Mouse (Mus musculus) limb, embryonic 15.5 days (tissue): ENCODE data around the gene Dao. TPM values are rescaled to one million over a fixed set of nuclear protein-coding genes. Genes with fewer than 3 reads are reported as not detected.

Experiments used
- ATAC-seq: fragments of 200-750 bp; cut with Nextera tagmentation; 2 replicates; pipeline ENCODE4 v1.8.0; 2017; ENCODE audit warnings: low read depth, moderate TSS enrichment; ENCODE audit not compliant: insufficient number of reproducible peaks, low FRiP score, low TSS enrichment
- H3K27ac ChIP-seq: fragments of 300-500 bp; sonication (generic); 2 replicates; pipeline ENCODE4 v1.5.1; 2015; ENCODE audit warnings: moderate library complexity, mild to moderate bottlenecking, inconsistent platforms
- H3K27me3 ChIP-seq: fragments of 300-500 bp; sonication (generic); 2 replicates; pipeline ENCODE4 v1.6.1; 2015; ENCODE audit warnings: inconsistent platforms
- H3K36me3 ChIP-seq: fragments of 300-500 bp; sonication (generic); 2 replicates; pipeline ENCODE4 v1.6.1; 2015; ENCODE audit warnings: inconsistent platforms
- H3K4me1 ChIP-seq: fragments of 300-500 bp; sonication (generic); 2 replicates; pipeline ENCODE4 v1.6.1; 2015; ENCODE audit warnings: inconsistent platforms
- H3K4me2 ChIP-seq: fragments of 300-500 bp; sonication (generic); 2 replicates; pipeline ENCODE4 v1.6.1; 2015; ENCODE audit warnings: mild to moderate bottlenecking, inconsistent platforms
- H3K4me3 ChIP-seq: fragments of 300-500 bp; sonication (generic); 2 replicates; pipeline ENCODE4 v1.5.1; 2015; ENCODE audit warnings: mild to moderate bottlenecking, inconsistent platforms
- H3K9ac ChIP-seq: fragments of 300-500 bp; sonication (generic); 2 replicates; pipeline ENCODE4 v1.6.1; 2015; ENCODE audit warnings: inconsistent platforms
- H3K9me3 ChIP-seq: fragments of 300-500 bp; sonication (generic); 2 replicates; pipeline ENCODE4 v1.6.1; 2016; ENCODE audit warnings: inconsistent platforms
- WGBS: fragments of 180-500 bp; shearing (Covaris S2); methylation state at CpG from one replicate; pipeline ENCODE4 v1.1.7; 2015; 5-methylcytosine and 5-hydroxymethylcytosine counted together
- polyA plus RNA-seq: library from polyadenylated mRNA; unstranded; fragments of >200 nt; fragmentation: Nextera tagmentation; extraction: Ambion mirVana; gene quantifications from 2 replicates; pipeline ENCODE4 v1.2.1, GENCODE M21; 2015

The Dao gene
- polyA plus RNA-seq, 1 experiment from 2014 or later: not detected

- 60% methylated on average over 5 of the region's 5 CpGs for WGBS
- Histone ChIP-seq H3K4me3 (no peak overlapping the region), H3K9me3 (no peaks in the 10 kb centered on the region), H3K4me2 (no peak overlapping the region), H3K9ac (no peak overlapping the region), H3K36me3 (no peaks in the 10 kb centered on the region), H3K27me3 (no peaks in the 10 kb centered on the region), H3K27ac (no peak overlapping the region), H3K4me1 (peaks cover 2% of the 10 kb centered on the region; the same call in 1 of the 2 replicates)
- no peak for ATAC-seq
Measured at GRCm38 (mm10) chr5:113999382-113999781, 4.1 kb upstream of the Dao start.

GRCm38 (mm10) chr5:114004573-114004972 is 1.1 kb downstream of the Dao start:
- Histone ChIP-seq H3K4me1 (no peaks in the 10 kb centered on the region), H3K9me3 (no peaks in the 10 kb centered on the region), H3K27ac (no peak overlapping the region), H3K4me3 (no peak overlapping the region), H3K36me3 (no peaks in the 10 kb centered on the region), H3K9ac (no peak overlapping the region), H3K27me3 (no peaks in the 10 kb centered on the region), H3K4me2 (no peak overlapping the region)
- WGBS: 76% methylated on average over 11 of the region's 11 CpGs
- ATAC-seq: no peak

DNA sequence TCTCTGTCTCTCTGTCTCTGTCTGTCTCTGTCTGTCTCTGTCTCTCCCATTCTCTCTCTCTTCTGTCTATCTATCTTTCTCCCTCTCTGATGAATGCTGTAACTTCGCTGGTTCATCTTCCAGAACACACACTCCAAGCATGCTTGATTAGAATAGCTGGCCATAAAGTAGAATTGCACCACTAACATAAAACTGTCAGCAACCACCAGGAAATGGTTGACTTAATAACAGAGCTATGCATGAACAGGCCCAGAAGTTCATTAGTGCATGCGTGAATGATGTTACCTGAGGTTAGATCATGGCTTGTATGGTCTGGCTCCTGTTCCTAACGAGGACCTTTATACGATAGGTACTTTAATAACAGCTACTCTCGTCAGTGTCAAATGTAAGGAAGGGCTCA is 1.6 kb downstream of the Dao start:
- no peak overlapping the region for H3K27ac ChIP-seq
- no peaks in the 10 kb centered on the region for H3K9me3 ChIP-seq
- no peak overlapping the region for H3K4me3 ChIP-seq
- no peak overlapping the region for H3K4me2 ChIP-seq
- 20% methylated on average over 5 of the region's 5 CpGs for WGBS
- ATAC-seq: no peak
- H3K36me3 ChIP-seq: no peaks in the 10 kb centered on the region
- H3K9ac ChIP-seq: no peak overlapping the region
- H3K27me3 ChIP-seq: no peaks in the 10 kb centered on the region
- no peaks in the 10 kb centered on the region for H3K4me1 ChIP-seq

- no peak overlapping the region for H3K9ac ChIP-seq
- H3K4me1 ChIP-seq: no peaks in the 10 kb centered on the region
- ATAC-seq: no peak
- H3K27ac ChIP-seq: no peak overlapping the region
- H3K36me3 ChIP-seq: no peaks in the 10 kb centered on the region
- H3K27me3 ChIP-seq: no peaks in the 10 kb centered on the region
- no peaks in the 10 kb centered on the region for H3K9me3 ChIP-seq
- no peak overlapping the region for H3K4me2 ChIP-seq
- no peak overlapping the region for H3K4me3 ChIP-seq
- WGBS: 70% methylated on average over 4 of the region's 4 CpGs
Measured at GRCm38 (mm10) chr5:114006974-114007373, 3.5 kb downstream of the Dao start.

GRCm38 (mm10) chr5:114007753-114008453 is 4.4 kb downstream of the Dao start:
- ATAC-seq: no peak
- Histone ChIP-seq H3K4me3 (no peak overlapping the region), H3K27ac (no peak overlapping the region), H3K27me3 (no peaks in the 10 kb centered on the region), H3K4me2 (no peak overlapping the region), H3K9me3 (no peaks in the 10 kb centered on the region), H3K4me1 (no peaks in the 10 kb centered on the region), H3K9ac (no peak overlapping the region), H3K36me3 (no peaks in the 10 kb centered on the region)
- 77% methylated on average over 12 of the region's 12 CpGs for WGBS

DNA sequence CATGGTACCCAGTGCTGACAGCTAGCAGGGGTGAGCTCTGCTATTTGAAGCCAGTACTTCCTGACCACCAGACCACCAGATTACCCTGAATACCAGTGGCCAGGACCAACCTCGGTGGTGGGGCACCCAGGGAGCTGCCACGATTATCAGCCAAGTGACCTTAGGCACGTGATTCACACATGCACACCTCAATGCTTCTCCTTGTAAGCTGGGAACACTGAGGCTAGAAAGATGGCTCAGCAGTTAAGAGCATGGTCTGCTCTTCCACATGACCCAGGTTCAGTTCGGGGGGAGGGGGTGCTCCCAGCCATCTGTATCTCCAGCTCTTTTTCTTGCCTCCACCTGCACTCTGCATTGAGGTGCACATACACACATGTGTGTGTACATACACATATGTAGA is 5.5 kb downstream of the Dao start:
- Histone ChIP-seq H3K4me3 (no peak overlapping the region), H3K27ac (no peak overlapping the region), H3K9me3 (no peaks in the 10 kb centered on the region), H3K4me2 (no peak overlapping the region), H3K4me1 (no peaks in the 10 kb centered on the region), H3K9ac (no peak overlapping the region), H3K36me3 (no peaks in the 10 kb centered on the region), H3K27me3 (no peaks in the 10 kb centered on the region)
- 83% methylated on average over 4 of the region's 4 CpGs for WGBS
- no peak for ATAC-seq

DNA sequence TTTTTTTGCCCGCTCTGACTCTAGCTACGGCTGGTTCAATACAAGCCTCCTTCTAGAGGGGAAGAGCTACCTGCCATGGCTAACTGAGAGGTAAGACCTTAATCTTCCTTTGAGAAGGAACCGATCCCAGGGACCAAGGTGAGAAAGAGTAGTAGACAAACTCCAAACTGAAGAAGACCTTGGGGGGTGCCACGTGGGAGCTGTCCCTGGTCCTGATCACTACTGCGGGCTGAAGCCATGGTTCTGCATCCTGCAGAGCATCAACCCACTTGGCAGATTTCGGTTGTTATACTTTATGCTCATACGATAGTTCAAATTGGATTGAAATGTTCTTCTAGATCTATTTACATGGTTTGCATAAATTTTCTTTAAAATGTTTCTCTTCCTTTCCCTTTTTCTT is 11.6 kb downstream of the Dao start:
- Histone ChIP-seq H3K4me2 (no peak overlapping the region), H3K27ac (no peak overlapping the region), H3K4me3 (no peak overlapping the region), H3K9ac (no peak overlapping the region), H3K36me3 (no peaks in the 10 kb centered on the region), H3K27me3 (no peaks in the 10 kb centered on the region), H3K4me1 (no peaks in the 10 kb centered on the region), H3K9me3 (no peaks in the 10 kb centered on the region)
- no peak for ATAC-seq
- 63% methylated on average over 7 of the region's 7 CpGs for WGBS

DNA sequence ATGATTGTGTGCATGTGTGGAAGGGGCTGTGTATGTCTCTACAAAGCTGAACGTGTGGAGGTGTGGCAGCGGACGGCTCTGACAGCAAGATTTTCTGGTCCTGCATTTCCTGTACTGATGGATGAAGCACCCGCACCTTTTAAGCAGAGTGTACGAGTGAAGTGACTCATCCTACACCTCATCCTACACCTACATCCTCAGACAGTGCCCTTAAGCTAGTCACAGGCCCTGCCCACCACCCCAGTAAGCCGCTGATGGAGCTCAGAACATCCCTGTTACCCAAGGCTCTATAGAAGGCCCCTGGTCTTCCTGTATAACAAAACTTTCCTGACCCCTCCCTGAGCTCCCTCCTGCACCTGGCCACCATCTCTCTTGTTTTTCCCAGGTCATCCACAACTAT is 20.9 kb downstream of the Dao start:
- WGBS: 58% methylated on average over 6 of the region's 6 CpGs
- no peak for ATAC-seq
- Histone ChIP-seq H3K4me2 (no peak overlapping the region), H3K27ac (no peak overlapping the region), H3K9ac (no peak overlapping the region), H3K27me3 (no peaks in the 10 kb centered on the region), H3K36me3 (no peaks in the 10 kb centered on the region), H3K4me3 (no peak overlapping the region), H3K4me1 (no peaks in the 10 kb centered on the region), H3K9me3 (no peaks in the 10 kb centered on the region)

- Histone ChIP-seq H3K27ac (no peak overlapping the region), H3K9ac (no peak overlapping the region), H3K9me3 (no peaks in the 10 kb centered on the region), H3K4me2 (no peak overlapping the region), H3K27me3 (no peaks in the 10 kb centered on the region), H3K36me3 (no peaks in the 10 kb centered on the region), H3K4me1 (no peaks in the 10 kb centered on the region), H3K4me3 (no peak overlapping the region)
- 6% methylated on average over 10 of the region's 10 CpGs for WGBS
- no peak for ATAC-seq
Measured at GRCm38 (mm10) chr5:114024885-114025284, 21.4 kb downstream of the Dao start.

DNA sequence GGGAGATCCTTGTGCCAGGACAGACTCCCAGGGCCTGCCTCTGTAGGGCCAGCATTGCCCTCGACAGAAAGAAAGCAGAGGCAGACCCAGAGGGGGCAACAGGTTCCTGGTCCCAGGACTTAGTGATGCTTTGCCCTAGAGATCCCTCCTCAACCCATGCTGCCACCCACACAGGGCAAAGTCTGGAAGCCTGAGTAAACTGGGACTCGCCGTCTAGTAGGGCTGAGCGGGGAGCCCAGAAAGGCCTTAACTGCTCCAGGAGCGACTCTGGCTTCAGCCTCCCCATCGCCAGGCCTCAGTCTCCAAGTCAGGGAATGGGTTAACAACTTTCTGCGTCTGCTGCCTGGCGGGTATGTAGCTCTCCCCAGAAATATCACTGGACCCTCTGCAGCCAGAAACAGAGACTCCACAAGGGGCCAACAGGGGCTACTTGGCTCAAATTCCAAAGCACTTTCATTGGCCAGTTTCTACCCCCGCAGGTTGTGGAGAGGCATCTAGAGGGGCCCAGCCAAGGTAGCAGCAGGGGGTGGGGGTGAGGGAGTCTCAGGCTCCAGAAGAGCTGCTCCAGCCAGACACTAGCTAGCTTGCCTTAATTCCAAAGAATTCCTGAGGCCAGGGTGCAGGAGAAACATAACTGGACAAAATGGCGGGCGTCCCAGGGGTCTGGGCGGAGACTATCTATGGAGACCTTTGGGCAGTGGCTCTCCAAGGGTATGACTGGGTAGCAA is 23.9 kb downstream of the Dao start:
- H3K27me3 ChIP-seq: no peaks in the 10 kb centered on the region
- 83% methylated on average over 12 of the region's 12 CpGs for WGBS

GRCm38 (mm10) chr5:114028111-114028510 is 24.6 kb downstream of the Dao start:
- 83% methylated on average over 12 of the region's 12 CpGs for WGBS
- Histone ChIP-seq H3K4me1 (no peaks in the 10 kb centered on the region), H3K4me2 (no peak overlapping the region), H3K9ac (no peak overlapping the region), H3K27ac (no peak overlapping the region), H3K9me3 (no peaks in the 10 kb centered on the region), H3K36me3 (no peaks in the 10 kb centered on the region), H3K27me3 (no peaks in the 10 kb centered on the region), H3K4me3 (no peak overlapping the region)
- no peak for ATAC-seq

More for the DNA sequence above, 23.9 kb downstream of the Dao start:
- H3K4me3 ChIP-seq: no peak overlapping the region
- no peak for ATAC-seq
- H3K36me3 ChIP-seq: no peaks in the 10 kb centered on the region
- H3K9me3 ChIP-seq: no peaks in the 10 kb centered on the region
- no peak overlapping the region for H3K9ac ChIP-seq
- H3K27ac ChIP-seq: no peak overlapping the region
- no peaks in the 10 kb centered on the region for H3K4me1 ChIP-seq
- no peak overlapping the region for H3K4me2 ChIP-seq

GRCm38 (mm10) chr5:114030652-114031051 is 27.1 kb downstream of the Dao start:
- Histone ChIP-seq H3K4me1 (no peaks in the 10 kb centered on the region), H3K4me2 (no peak overlapping the region), H3K9me3 (no peaks in the 10 kb centered on the region), H3K9ac (no peak overlapping the region), H3K27me3 (no peaks in the 10 kb centered on the region), H3K36me3 (no peaks in the 10 kb centered on the region), H3K27ac (no peak overlapping the region), H3K4me3 (no peak overlapping the region)
- 89% methylated on average over 12 of the region's 12 CpGs for WGBS
- ATAC-seq: no peak
